Mouse (Mus musculus) C2C12 (cell line): ENCODE measurements at regions not wholly inside any gene's neighbourhood (a gene's known extent, or its start where the extent isn't known, plus 50 kb on each side); places are given as distances from the start of the nearest gene placed in this dataset.

Experiments used
- H3K27me3 ChIP-seq: one replicate; pipeline ENCODE4 v1.6.1; 2011; ENCODE audit not compliant: control insufficient read depth, insufficient read depth, insufficient read length
- H3K36me3 ChIP-seq: one replicate; pipeline ENCODE4 v1.6.1; 2011; ENCODE audit not compliant: control insufficient read depth, insufficient read depth
- H3K4me3 ChIP-seq: one replicate; pipeline ENCODE4 v1.5.1; 2011; ENCODE audit warnings: mild to moderate bottlenecking, control low read depth; ENCODE audit not compliant: poor library complexity, insufficient read depth, severe bottlenecking
- H3K79me2 ChIP-seq: one replicate; pipeline ENCODE4 v1.6.1; 2011; ENCODE audit not compliant: control insufficient read depth, insufficient read depth
- H3K79me3 ChIP-seq: one replicate; pipeline ENCODE4 v1.6.1; 2011; ENCODE audit warnings: low read depth, control low read depth
- H3ac ChIP-seq: one replicate; pipeline ENCODE3; 2011; ENCODE audit warnings: low read depth; ENCODE audit not compliant: control insufficient read depth, insufficient read length
- CEBPB ChIP-seq: IDR thresholded peaks from one replicate; pipeline ENCODE4 v1.6.1; 2011; ENCODE audit warnings: low read depth, mild to moderate bottlenecking, control low read depth, moderate library complexity
- CTCF ChIP-seq: IDR thresholded peaks from one replicate; pipeline ENCODE4 v1.5.1; 2011; ENCODE audit not compliant: control insufficient read depth, insufficient read depth, insufficient read length
- FOSL1 ChIP-seq: IDR thresholded peaks from one replicate; pipeline ENCODE4 v1.8.0; 2011; ENCODE audit warnings: mild to moderate bottlenecking, low read length; ENCODE audit not compliant: poor library complexity, insufficient read depth, severe bottlenecking
- MAX ChIP-seq: IDR thresholded peaks from one replicate; pipeline ENCODE4 v1.6.1; 2011; ENCODE audit warnings: mild to moderate bottlenecking, control low read depth
- MYOD1 ChIP-seq: IDR thresholded peaks from one replicate; pipeline ENCODE4 v1.6.1; 2011; ENCODE audit warnings: low read depth; ENCODE audit not compliant: control insufficient read depth, insufficient read length
- MYOG ChIP-seq: IDR thresholded peaks from one replicate; pipeline ENCODE4 v1.6.1; 2011; ENCODE audit not compliant: control insufficient read depth, insufficient read length; ENCODE audit errors: extremely low read depth
- USF1 ChIP-seq: IDR thresholded peaks from one replicate; pipeline ENCODE4 v1.6.1; 2011; ENCODE audit warnings: low read depth, mild to moderate bottlenecking, control low read depth, moderate library complexity

DNA sequence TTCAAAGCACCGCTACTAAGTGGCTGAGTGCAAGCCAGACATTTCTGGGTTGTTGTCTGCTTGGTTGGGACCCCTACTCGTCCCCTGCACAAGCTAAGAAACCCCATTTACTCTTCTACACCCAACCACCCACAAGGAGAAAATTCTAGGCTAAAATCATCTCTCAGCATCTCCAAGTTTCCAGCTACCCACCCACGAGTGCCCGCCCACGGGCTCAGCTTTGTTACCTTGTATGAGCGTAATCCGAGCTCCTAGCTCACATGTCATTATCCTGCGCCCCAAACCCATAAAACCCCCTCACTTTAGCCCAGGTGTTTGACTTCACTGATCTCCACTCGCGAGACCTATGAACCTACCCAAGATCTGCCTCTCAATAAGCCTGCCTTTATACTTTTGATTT, 239.3 kb downstream of the Dad1 start:
- TF ChIP-seq CEBPB (no peak), MYOD1 (no peak), CTCF (no peak), MAX (no peak), MYOG (no peak), FOSL1 (no peak)
- Histone ChIP-seq H3K79me3 (no peaks in the 10 kb centered on the region), H3ac (no peak overlapping the region), H3K27me3 (peaks cover 3% of the 10 kb centered on the region), H3K79me2 (no peaks in the 10 kb centered on the region), H3K4me3 (no peak overlapping the region), H3K36me3 (no peaks in the 10 kb centered on the region)

DNA sequence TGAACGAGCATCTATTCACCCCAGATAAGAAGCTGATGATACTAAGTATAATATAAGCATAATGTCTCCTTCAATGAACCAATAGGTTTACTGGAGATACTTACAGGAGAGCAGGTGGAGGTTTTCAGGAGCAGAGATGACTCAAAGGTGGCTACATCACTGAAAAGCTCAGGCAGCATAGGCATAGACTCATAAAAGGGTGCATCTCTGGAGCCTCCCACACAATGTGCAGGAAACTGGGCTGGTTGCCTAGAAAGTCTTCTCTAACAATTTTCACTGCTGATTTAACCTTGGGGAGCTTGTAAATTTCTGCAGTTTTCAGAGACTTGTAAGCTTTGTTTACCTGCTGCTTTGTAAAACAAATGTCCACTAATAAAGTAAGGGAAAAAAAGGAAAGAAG, 251.8 kb downstream of the Dad1 start:
- Histone ChIP-seq H3K79me3 (no peaks in the 10 kb centered on the region), H3K79me2 (no peaks in the 10 kb centered on the region), H3K4me3 (no peak overlapping the region), H3K27me3 (no peaks in the 10 kb centered on the region), H3ac (no peak overlapping the region), H3K36me3 (no peaks in the 10 kb centered on the region)
- TF ChIP-seq CTCF (no peak), USF1 (no peak), CEBPB (no peak), MYOG (no peak), MYOD1 (no peak), MAX (no peak), FOSL1 (no peak)

- Histone ChIP-seq H3K4me3 (no peak overlapping the region), H3K79me2 (no peaks in the 10 kb centered on the region), H3ac (no peak overlapping the region), H3K36me3 (no peaks in the 10 kb centered on the region), H3K79me3 (no peaks in the 10 kb centered on the region), H3K27me3 (no peaks in the 10 kb centered on the region)
- no peak for TF ChIP-seq MYOD1
- TF ChIP-seq MAX = no peak
- TF ChIP-seq CEBPB = no peak
- TF ChIP-seq MYOG = no peak
- TF ChIP-seq FOSL1 = no peak
- TF ChIP-seq CTCF = no peak
- no peak for TF ChIP-seq USF1
Measured at GRCm38 (mm10) chr14:54000527-54000926, 253.4 kb downstream of the Dad1 start.

- Histone ChIP-seq H3ac (no peak overlapping the region), H3K36me3 (no peaks in the 10 kb centered on the region), H3K27me3 (peaks cover 3% of the 10 kb centered on the region), H3K79me3 (no peaks in the 10 kb centered on the region), H3K79me2 (no peaks in the 10 kb centered on the region), H3K4me3 (no peak overlapping the region)
- TF ChIP-seq MYOD1 = no peak
- no peak for TF ChIP-seq FOSL1
- TF ChIP-seq MYOG = no peak
- no peak for TF ChIP-seq CEBPB
- no peak for TF ChIP-seq CTCF
- TF ChIP-seq MAX = no peak
- TF ChIP-seq USF1 = no peak
Measured at GRCm38 (mm10) chr14:53993427-53993826, 260.5 kb downstream of the Dad1 start.

- H3K79me3 ChIP-seq = no peaks in the 10 kb centered on the region
- no peaks in the 10 kb centered on the region for H3K79me2 ChIP-seq
- H3K4me3 ChIP-seq = no peak overlapping the region
- no peak for TF ChIP-seq FOSL1
- no peak for TF ChIP-seq MYOD1
- TF ChIP-seq USF1 = no peak
- no peaks in the 10 kb centered on the region for H3K36me3 ChIP-seq
- H3ac ChIP-seq = no peak overlapping the region
- H3K27me3 ChIP-seq = peaks cover 3% of the 10 kb centered on the region
Measured at GRCm38 (mm10) chr14:53992712-53993286, 261.1 kb downstream of the Dad1 start.

DNA sequence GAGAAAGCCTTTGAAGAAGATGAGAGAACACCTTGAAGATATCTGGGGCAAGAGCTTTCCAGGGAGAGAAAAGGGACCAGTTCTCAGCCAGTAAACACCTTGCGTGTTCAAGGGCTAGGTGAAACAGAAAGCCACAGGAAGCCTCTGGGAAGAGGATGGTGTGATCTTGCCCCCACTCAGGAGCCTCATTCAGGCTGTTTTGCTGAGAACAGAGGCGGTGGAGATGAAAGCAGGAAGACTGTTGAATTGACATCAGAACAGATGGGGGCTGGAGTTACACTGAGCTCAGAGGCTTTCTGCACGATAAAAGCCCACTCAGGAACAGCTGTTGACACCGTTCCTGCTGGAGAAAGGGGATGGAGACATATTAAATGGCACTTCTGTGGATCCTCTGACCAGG, 262.5 kb downstream of the Dad1 start:
- no peaks in the 10 kb centered on the region for H3K79me2 ChIP-seq
- TF ChIP-seq MAX (no peak), FOSL1 (no peak), MYOG (no peak), USF1 (no peak), MYOD1 (no peak), CEBPB (no peak)

More for the DNA sequence above, 262.5 kb downstream of the Dad1 start:
- no peak overlapping the region for H3K4me3 ChIP-seq
- H3ac ChIP-seq = no peak overlapping the region
- peaks cover 3% of the 10 kb centered on the region for H3K27me3 ChIP-seq
- no peaks in the 10 kb centered on the region for H3K36me3 ChIP-seq
- H3K79me3 ChIP-seq = no peaks in the 10 kb centered on the region
